Mouse (Mus musculus) ovary, postnatal 10 days (tissue): ENCODE results near the gene Spast.

Source experiments
- DNase-seq: peaks from one replicate; pipeline ENCODE4 v3.0.0; 2022; ENCODE audit warnings: low spot score

The Spast gene

GRCm38 (mm10) chr17:74424401-74425005 is 85.7 kb downstream of the Spast start:
- no peak for DNase-seq

GRCm38 (mm10) chr17:74430074-74430473 is 91.3 kb downstream of the Spast start:
- no peak for DNase-seq

- DNase-seq = no peak
Observed at GRCm38 (mm10) chr17:74431481-74431880, 92.7 kb downstream of the Spast start.

DNA sequence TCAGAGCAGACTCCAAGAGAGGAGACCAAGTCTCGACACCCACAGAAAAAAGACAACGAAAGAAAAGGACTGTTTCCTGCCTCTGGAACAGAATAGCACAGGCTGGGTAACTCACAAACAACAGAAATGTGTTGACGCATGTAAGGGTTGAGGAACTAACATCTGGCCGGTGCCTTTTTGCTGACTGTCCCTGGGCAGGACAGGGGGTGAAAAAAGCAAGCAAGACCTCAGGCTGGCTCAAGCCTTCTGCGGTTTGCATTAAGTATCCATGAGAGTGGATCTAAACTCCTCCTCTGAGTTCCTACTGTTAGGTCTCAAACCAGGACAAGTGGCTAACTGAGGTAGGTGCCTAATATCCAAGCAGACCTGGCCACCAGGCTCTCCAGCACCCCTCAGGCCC is 93.8 kb downstream of the Spast start:
- DNase-seq = no peak

- DNase-seq = no peak
Observed at GRCm38 (mm10) chr17:74437762-74438161, 99.0 kb downstream of the Spast start.

- DNase-seq = no peak
Observed at GRCm38 (mm10) chr17:74440486-74440885, 101.7 kb downstream of the Spast start.
